Mouse (Mus musculus) kidney, embryonic 16.5 days (tissue): Measurements from ENCODE around the gene Adh6a. TPM values are rescaled to one million over a fixed set of nuclear protein-coding genes. Genes with fewer than 3 reads are reported as not detected.
A peak's percentile ranks its signal among the peaks of the same experiment; 100 is the strongest.
"Not testable (repeated sequence)": the region's sequence is repeated elsewhere in the genome, so short reads cannot be mapped to it uniquely, and the experiment has no call there.

Experiments
- ATAC-seq: fragments of 200-750 bp; cut with Nextera tagmentation; 2 replicates; pipeline ENCODE4 v1.8.0; 2017; ENCODE audit warnings: moderate TSS enrichment; ENCODE audit not compliant: low FRiP score, low TSS enrichment
- H3K27ac ChIP-seq: fragments of 300-500 bp; sonication (generic); 2 replicates; pipeline ENCODE4 v1.5.1; 2014; ENCODE audit warnings: low read length
- H3K27me3 ChIP-seq: fragments of 300-500 bp; sonication (generic); 2 replicates; pipeline ENCODE4 v1.6.1; 2014; ENCODE audit warnings: low read length, control low read depth, mixed read lengths; ENCODE audit not compliant: insufficient read depth
- H3K36me3 ChIP-seq: fragments of 300-500 bp; sonication (generic); 2 replicates; pipeline ENCODE4 v1.6.1; 2014; ENCODE audit warnings: low read length, control low read depth, mixed read lengths; ENCODE audit not compliant: insufficient read depth
- H3K4me1 ChIP-seq: fragments of 300-500 bp; sonication (generic); 2 replicates; pipeline ENCODE4 v1.6.1; 2014; ENCODE audit warnings: low read length, control low read depth, mixed read lengths; ENCODE audit not compliant: insufficient read depth
- H3K4me2 ChIP-seq: fragments of 300-500 bp; sonication (generic); replicated peaks from 2 replicates; pipeline ENCODE4 v1.6.1; 2014; ENCODE audit warnings: low read depth, low read length
- H3K4me3 ChIP-seq: fragments of 300-500 bp; sonication (generic); 2 replicates; pipeline ENCODE4 v1.5.1; 2014; ENCODE audit warnings: mild to moderate bottlenecking, low read length
- H3K9ac ChIP-seq: fragments of 300-500 bp; sonication (generic); replicated peaks from 2 replicates; pipeline ENCODE4 v1.6.1; 2014; ENCODE audit warnings: low read length
- H3K9me3 ChIP-seq: fragments of 300-500 bp; sonication (generic); 2 replicates; pipeline ENCODE4 v1.6.1; 2016; ENCODE audit warnings: low read length, control low read depth
- WGBS: fragments of 180-500 bp; shearing (Covaris S2); extraction: QIAGEN DNeasy Blood & Tissue Kit; methylation state at CpG from one replicate; pipeline ENCODE4 v1.1.7; 2014; 5-methylcytosine and 5-hydroxymethylcytosine counted together
- polyA plus RNA-seq: library from polyadenylated mRNA; unstranded; fragments of >200 nt; fragmentation: Nextera tagmentation; extraction: Ambion mirVana; gene quantifications from 2 replicates; pipeline ENCODE4 v1.2.1, GENCODE M21; 2015

Adh6a gene
- polyA plus RNA-seq, 1 experiment from 2014 or later, result not detected

GRCm38 (mm10) chr3:138347041-138347440, 34.0 kb downstream of the Adh6a start:
- 20% methylated on average over 3 of the region's 3 CpGs for WGBS
- H3K27me3 ChIP-seq, result no peaks in the 10 kb centered on the region
- H3K27ac ChIP-seq, result no peak overlapping the region
- no peak for ATAC-seq
- H3K9ac ChIP-seq, result no peak overlapping the region
- no peaks in the 10 kb centered on the region for H3K36me3 ChIP-seq
- H3K4me3 ChIP-seq, result no peak overlapping the region
- H3K4me2 ChIP-seq, result no peak overlapping the region
- H3K4me1 ChIP-seq, result peaks cover 11% of the 10 kb centered on the region
- H3K9me3 ChIP-seq, result no peaks in the 10 kb centered on the region

GRCm38 (mm10) chr3:138352012-138352809, 39.1 kb downstream of the Adh6a start:
- peaks cover 7% of the 10 kb centered on the region for H3K4me1 ChIP-seq
- WGBS, result 91% methylated on average over 11 of the region's 11 CpGs
- no peaks in the 10 kb centered on the region for H3K36me3 ChIP-seq
- H3K4me3 ChIP-seq, result no peak overlapping the region
- no peak overlapping the region for H3K9ac ChIP-seq
- H3K27me3 ChIP-seq, result no peaks in the 10 kb centered on the region
- no peak overlapping the region for H3K4me2 ChIP-seq
- H3K27ac ChIP-seq, result no peak overlapping the region
- ATAC-seq, result no peak
- H3K9me3 ChIP-seq, result no peaks in the 10 kb centered on the region

GRCm38 (mm10) chr3:138358856-138359255, 45.8 kb downstream of the Adh6a start:
- Histone ChIP-seq H3K27me3 (no peaks in the 10 kb centered on the region), H3K4me3 (no peak overlapping the region), H3K9me3 (no peaks in the 10 kb centered on the region), H3K36me3 (no peaks in the 10 kb centered on the region), H3K27ac (no peak overlapping the region), H3K4me2 (no peak overlapping the region), H3K9ac (no peak overlapping the region), H3K4me1 (no peaks in the 10 kb centered on the region)
- 84% methylated on average over 7 of the region's 7 CpGs for WGBS
- no peak for ATAC-seq

GRCm38 (mm10) chr3:138360721-138361120, 47.6 kb downstream of the Adh6a start:
- no peak for ATAC-seq
- Histone ChIP-seq H3K27ac (no peak overlapping the region), H3K9ac (no peak overlapping the region), H3K4me3 (no peak overlapping the region), H3K27me3 (no peaks in the 10 kb centered on the region), H3K36me3 (no peaks in the 10 kb centered on the region), H3K4me1 (no peaks in the 10 kb centered on the region), H3K9me3 (no peaks in the 10 kb centered on the region), H3K4me2 (no peak overlapping the region)
- WGBS, result 86% methylated on average over 4 of the region's 4 CpGs

GRCm38 (mm10) chr3:138362920-138363319, 49.8 kb downstream of the Adh6a start:
- Histone ChIP-seq H3K27ac (no peak overlapping the region), H3K4me3 (no peak overlapping the region), H3K27me3 (no peaks in the 10 kb centered on the region), H3K9ac (no peak overlapping the region), H3K4me2 (no peak overlapping the region), H3K4me1 (no peaks in the 10 kb centered on the region), H3K36me3 (no peaks in the 10 kb centered on the region), H3K9me3 (no peaks in the 10 kb centered on the region)
- 82% methylated on average over 2 of the region's 2 CpGs for WGBS
- no peak for ATAC-seq

GRCm38 (mm10) chr3:138366181-138366580, 53.1 kb downstream of the Adh6a start:
- H3K36me3 ChIP-seq, result no peaks in the 10 kb centered on the region
- WGBS, result 93% methylated on average over 2 of the region's 2 CpGs
- no peak for ATAC-seq

GRCm38 (mm10) chr3:138369546-138369945, 56.5 kb downstream of the Adh6a start:
- no peak overlapping the region for H3K27ac ChIP-seq
- H3K4me3 ChIP-seq, result no peak overlapping the region
- H3K9ac ChIP-seq, result no peak overlapping the region
- H3K36me3 ChIP-seq, result no peaks in the 10 kb centered on the region
- no peak overlapping the region for H3K4me2 ChIP-seq
- H3K27me3 ChIP-seq, result no peaks in the 10 kb centered on the region
- no peaks in the 10 kb centered on the region for H3K9me3 ChIP-seq
- no peaks in the 10 kb centered on the region for H3K4me1 ChIP-seq
- 78% methylated on average over 1 of the region's 1 CpGs for WGBS
- no peak for ATAC-seq

More at GRCm38 (mm10) chr3:138366181-138366580, 53.1 kb downstream of the Adh6a start:
- Histone ChIP-seq H3K4me1 (no peaks in the 10 kb centered on the region), H3K4me2 (no peak overlapping the region), H3K27me3 (no peaks in the 10 kb centered on the region), H3K9me3 (no peaks in the 10 kb centered on the region), H3K9ac (no peak overlapping the region), H3K4me3 (no peak overlapping the region), H3K27ac (no peak overlapping the region)

- H3K27ac ChIP-seq, H3K4me3 ChIP-seq, H3K36me3 ChIP-seq, H3K9ac ChIP-seq, H3K4me1 ChIP-seq, H3K27me3 ChIP-seq, H3K4me2 ChIP-seq, H3K9me3 ChIP-seq: not testable (repeated sequence)
- ATAC-seq, result peak; percentile 27; the same call in 1 of the 2 replicates
- WGBS, result 55% methylated on average over 4 of the region's 4 CpGs
Observed at GRCm38 (mm10) chr3:138370289-138370688, 57.2 kb downstream of the Adh6a start.

GRCm38 (mm10) chr3:138373920-138374319, 60.8 kb downstream of the Adh6a start:
- ATAC-seq, result no peak
- 65% methylated on average over 4 of the region's 4 CpGs for WGBS
- Histone ChIP-seq H3K9ac (no peak overlapping the region), H3K4me1 (no peaks in the 10 kb centered on the region), H3K4me2 (no peak overlapping the region), H3K27ac (no peak overlapping the region), H3K36me3 (no peaks in the 10 kb centered on the region), H3K9me3 (no peaks in the 10 kb centered on the region), H3K4me3 (no peak overlapping the region), H3K27me3 (no peaks in the 10 kb centered on the region)

- H3K9ac ChIP-seq, result no peak overlapping the region
- no peak overlapping the region for H3K4me2 ChIP-seq
- no peak overlapping the region for H3K27ac ChIP-seq
- 90% methylated on average over 2 of the region's 2 CpGs for WGBS
- H3K27me3 ChIP-seq, result no peaks in the 10 kb centered on the region
- H3K4me3 ChIP-seq, result no peak overlapping the region
- H3K9me3 ChIP-seq, result no peaks in the 10 kb centered on the region
- H3K4me1 ChIP-seq, result no peaks in the 10 kb centered on the region
- no peaks in the 10 kb centered on the region for H3K36me3 ChIP-seq
- ATAC-seq, result no peak
Observed at GRCm38 (mm10) chr3:138375148-138375547, 62.1 kb downstream of the Adh6a start.
